Mouse (Mus musculus) thymus, postnatal 10 days (tissue): ENCODE results near the gene Cux1.

Experiments used
- DNase-seq, 2 experiments: peaks; one replicate each; pipeline ENCODE4 v3.0.0; 2021; ENCODE audit warnings: low spot score in 2 of 2

Cux1 gene

DNA sequence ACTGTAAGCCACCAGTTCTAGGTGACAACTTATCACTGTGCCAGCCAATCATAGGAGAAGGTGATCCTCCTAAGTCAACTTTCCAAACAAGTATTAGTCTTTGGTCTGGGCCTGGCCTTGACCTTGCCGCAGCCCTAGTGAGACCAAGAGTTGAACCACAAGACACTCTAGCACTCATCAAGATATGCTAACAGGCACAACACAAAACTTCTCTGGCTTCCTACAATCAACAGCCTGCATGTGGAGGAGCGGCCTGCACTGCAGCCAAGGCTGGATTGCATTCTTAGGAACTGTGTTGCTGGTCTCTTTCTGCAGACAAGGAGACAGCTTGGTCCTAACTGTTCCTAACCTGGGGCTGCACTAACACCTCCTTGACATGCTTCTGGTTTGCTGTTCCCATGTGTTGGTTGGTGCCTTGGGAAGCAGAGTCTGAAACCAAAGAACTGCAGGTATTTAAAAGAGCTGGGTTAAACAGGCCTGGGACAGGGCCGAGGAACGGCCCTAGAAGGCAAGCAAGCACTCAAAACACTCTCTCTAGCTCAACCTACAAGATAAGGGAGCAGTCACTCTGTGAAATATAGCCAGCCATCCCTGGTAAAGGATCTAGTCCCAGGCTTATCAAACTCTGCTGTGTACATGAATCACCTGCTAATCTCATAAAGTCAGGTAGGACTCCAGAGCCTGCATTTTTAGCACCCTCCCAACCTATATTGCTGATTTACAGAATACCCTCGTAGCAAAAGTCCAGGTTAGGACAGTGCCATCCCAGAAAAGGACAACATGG is 27.0 kb downstream of the Cux1 start:
- no peak for DNase-seq

DNA sequence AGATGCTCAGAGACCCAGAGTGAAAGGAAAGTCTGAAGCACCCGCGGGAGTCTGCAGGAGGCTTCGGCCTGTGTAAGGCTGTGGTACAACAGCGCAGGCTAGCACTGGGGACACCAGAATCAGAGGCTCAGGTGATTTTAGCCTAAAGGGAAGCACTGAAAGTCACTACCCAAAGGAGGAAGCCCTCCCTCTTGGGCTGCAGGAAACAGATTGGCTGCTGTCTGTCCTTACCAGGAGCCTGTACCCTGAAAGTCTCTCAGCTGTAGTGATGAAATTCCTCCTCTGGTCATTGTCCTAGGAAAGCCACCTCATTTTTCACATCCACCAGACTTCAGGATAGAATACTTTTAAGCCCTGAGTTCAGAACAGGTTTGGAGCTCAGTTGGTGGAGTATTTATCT is 30.5 kb downstream of the Cux1 start:
- no peak for DNase-seq

GRCm38 (mm10) chr5:136535976-136536725 is 31.1 kb downstream of the Cux1 start:
- DNase-seq = no peak

DNA sequence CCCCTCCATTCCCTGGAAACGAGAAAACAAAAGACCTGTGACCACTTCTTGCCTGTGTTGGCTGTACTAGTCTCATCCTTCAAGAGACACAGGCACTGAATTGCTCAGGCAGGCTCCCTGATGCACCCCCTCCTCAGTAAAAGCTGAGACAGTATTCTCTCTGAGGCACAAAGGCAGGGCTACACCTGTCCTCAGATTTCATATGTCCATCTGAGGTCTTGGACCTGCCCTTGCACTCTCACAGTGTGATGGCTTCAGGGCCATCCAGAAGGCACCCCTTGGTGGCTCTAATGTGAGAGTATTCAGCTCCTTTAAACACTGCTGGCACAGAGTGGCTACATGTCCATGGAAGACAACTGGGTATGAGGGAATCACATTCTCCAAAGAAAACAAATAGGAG is 32.1 kb downstream of the Cux1 start:
- no peak for DNase-seq

DNA sequence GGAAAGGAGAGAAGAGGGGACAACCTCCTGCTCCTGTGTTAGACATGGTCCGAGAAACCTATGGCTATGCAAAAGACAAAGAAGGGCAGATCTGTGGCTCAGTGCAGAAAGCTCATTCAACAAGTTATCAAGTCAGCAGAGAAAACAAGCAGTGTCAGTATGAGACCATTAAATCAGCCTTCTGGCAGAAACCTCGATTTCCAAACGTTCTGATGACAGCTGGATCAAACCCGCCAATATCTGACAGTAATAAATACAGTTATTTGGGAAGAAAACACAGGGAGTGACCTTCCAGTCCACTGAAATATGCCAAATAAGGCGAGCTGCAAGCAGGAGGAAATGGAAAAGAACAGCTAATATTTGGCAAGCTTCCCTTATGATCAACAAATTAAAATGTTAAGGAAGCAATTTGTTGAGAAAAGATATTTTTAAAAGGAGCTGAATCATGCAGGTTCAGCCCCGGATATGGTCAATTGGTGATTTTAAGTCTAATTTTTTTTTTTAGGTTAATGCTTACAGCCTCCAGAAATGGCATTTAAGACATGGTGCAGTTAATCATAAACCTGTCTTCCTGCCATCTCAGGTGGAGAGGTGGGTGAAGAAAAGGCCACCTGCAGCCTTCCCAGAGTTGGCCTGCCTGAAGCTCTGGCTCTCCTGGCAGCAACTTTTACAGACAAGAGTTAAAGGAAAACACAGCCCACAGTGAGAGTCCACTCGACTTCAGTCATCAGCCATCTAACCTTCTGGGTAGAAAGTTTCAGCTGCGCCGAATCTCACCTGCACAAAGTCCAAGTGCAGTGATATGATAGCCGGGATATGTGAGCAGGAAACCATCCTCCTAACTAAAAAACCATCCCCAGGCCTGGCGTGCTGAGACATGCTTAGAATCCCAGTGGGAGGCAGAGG is 33.7 kb downstream of the Cux1 start:
- no peak for DNase-seq

DNA sequence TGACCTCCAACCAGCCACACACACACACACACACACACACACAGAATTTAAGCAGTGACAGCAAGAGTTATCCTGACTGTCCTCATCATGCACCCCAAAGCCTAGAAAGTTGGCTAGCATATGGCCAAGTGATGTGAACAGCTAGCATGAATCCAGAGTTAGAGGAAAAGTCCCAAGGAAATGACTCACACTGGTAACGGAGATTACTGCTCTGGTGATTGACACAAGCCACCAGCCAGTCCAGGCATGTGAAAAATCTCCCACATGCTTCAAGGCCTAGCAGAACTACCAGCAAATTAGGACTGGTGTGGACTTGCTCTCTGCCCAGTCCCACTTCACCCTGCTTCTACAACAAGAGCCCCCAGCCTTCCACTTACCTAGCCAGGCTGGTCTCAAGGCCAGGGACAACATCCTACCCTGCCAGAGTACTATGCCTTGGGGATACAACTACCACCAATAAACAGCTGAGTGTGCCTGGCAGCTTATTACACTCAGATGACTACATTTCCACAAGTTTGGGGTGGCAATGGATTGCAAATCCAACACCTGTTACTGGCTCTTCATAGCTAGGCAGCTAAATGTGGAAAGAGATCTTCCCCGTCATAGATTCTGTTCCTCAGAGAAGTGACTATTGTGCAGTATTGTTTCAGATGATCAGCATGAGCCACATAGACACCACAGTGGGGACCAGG is 35.5 kb downstream of the Cux1 start:
- DNase-seq = no peak

DNA sequence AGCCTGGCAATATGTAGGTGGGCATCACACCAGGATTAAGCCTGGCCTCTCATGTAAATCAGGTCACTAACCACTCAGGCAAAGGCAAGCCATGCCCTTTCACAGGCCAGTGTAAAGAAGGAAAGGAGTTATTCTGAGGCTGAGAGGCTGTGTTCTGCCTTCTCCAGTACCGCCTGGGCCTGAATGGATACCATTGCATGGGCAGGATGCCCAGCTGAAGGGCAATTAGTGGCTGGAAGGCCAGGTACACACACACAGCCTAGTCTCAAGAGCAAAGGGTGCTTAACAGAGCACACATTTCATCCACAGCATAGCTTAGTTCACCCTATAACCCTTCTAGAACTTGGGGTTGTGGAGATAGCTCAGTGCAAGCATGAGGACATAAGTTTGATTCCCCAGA is 36.4 kb downstream of the Cux1 start:
- DNase-seq = no peak

DNA sequence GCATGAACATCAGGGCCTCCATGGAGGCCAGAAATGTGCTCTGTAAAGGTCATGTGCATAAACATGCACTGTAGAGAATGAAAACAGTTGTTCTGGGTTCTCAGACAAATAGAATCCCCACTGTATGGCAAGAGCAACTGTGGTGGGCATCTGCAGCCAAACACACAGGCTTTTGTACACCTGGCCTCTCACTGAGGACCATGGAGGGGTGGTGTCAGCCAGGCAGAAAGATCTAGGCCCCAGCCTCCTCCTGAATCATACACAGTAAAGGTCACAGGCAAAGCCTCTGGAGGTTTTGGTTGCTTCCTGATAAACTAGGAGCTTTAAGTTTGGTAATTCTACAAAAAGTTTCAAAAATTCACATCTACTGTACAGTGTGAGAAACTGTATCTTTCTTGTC is 38.1 kb downstream of the Cux1 start:
- no peak for DNase-seq

GRCm38 (mm10) chr5:136527871-136528270 is 39.4 kb downstream of the Cux1 start:
- no peak for DNase-seq

- no peak for DNase-seq
These were observed 40.8 kb downstream of the Cux1 start for GRCm38 (mm10) chr5:136526545-136526909.

DNA sequence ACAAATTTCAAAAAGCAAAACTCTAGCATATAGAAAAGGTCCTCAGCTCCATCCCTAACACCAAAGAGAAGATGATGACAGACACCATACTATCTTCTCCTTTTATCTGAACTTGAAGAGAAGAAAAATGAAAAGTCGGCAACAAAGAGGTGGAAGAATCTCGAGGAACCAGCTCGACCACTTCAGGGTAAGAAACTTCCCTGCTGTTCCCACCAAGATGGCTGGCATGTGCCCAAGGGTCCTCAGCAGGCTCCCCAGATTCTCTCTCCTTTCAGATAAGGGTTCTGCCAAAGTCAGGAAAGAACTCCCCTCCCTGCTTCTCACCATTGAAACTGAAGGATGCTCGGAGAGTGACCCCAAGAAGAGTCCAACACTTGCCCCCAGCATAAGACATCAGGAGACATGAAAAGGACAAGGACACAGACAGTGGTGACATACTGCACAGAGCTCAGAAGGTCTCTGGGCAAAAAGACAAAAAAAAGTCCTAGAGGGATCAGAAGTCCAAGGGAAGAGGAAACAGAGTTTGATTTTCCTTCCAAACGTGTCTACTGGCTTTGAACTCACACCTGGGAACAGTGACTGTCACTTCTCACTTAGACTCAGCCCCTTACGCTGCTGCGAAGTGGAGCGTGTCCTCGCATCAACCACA is 41.3 kb downstream of the Cux1 start:
- DNase-seq = no peak

GRCm38 (mm10) chr5:136522843-136523463 is 44.3 kb downstream of the Cux1 start:
- DNase-seq = no peak

DNA sequence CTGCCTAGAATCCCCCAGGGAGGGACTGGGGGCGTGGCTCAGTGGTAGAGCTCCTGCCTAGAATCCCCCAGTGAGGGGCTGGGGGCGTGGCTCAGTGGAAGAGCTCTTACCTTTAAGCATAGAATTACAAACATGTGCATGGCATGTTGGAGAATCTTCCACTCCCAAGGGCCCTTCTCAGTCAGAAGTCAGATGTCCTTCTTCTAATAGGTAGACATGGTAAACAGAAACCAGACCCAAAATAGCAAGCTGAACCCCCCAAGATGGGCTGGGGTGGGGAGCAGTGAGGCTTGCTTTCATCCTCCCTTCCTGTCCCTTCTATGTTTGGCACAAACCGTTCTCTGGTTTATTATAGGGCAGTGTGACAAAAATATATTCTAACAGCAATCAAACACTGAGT is 45.6 kb downstream of the Cux1 start:
- DNase-seq = no peak

DNA sequence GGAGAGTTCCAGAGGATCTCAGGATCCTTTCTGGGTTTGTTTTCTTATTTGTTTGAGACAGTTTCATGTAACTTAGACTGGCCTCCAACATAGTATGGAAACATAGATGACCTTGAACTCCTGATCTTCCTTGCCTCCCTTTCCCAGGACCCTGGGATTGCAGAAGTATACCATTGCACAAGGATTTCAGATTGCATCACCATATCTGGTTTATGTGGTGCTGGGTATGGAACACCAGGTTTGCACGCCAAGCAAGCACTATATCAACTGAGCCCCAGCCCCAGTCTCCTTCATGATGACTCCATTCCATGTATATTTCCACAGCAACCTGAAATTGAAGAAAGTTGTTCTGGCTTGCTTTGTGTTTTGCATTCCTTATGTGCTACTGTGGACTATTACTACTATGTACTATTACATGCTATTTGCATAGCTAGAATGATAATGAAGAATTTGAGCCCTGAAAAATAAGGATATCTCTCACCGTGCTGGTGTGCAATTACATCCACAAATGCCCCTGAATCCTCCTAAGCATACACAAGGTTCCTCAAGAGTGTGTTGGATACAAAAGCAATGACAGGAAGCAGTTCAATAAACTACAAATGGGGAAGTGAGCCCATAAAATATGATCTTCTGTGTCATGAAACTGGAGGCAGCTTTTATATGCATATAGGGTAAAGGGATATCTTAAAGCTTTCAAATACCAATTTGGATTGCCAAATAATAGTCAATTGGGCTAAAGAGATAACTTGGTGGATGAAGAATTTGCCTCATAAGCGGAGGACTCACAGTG is 48.4 kb downstream of the Cux1 start:
- DNase-seq = no peak

DNA sequence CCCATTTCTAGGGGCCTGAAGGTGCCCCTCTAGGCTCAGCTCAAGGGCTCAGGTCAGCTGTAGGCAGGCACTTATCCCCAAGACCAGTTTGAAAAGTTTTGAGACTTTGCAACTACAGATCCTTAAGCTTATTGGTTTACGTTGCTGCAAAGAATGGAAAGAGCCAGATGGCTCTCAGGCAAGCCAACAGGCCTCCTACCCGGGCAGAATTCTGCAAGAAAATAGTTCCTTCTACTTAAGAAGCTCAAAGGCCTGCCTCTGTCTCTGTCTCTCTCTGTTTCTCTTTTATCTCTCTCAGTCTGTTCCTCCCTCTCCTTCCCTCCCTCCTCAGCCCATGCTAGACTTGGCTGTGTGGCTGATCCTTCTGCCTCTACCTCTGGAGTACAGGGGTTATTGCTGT is 49.8 kb downstream of the Cux1 start:
- DNase-seq = no peak

- DNase-seq = no peak
These were observed 50.7 kb downstream of the Cux1 start for GRCm38 (mm10) chr5:136516593-136516992.

DNA sequence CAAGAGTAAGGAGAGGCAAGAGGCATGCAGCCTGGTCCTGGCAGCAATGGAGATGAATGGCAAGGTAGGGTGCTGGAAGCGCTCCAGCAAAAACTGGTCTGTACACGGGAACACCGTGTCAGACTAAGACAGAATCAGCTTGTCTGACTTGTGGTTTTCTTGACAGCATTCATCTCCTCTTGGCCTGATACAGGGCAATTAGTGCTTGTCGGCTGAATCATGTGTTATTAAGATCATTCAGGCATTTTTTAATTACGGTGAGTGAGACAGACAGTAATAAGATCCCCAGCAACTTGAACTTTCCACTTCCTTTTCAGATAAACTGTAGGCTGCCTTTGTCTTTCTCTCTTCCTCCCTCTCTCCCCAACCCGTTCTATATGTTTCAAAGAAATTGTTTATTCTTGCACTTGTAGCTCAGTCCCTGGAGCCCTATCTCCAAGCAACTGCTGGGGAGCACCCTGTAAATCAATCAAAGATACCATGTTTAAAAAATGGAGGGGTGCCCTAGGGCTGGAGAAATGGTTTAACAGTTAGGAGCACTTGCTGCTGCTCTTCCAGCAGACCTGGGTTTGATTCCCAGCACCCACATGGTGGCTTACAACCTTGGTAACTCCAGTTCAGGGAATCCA is 53.1 kb downstream of the Cux1 start:
- DNase-seq = no peak

DNA sequence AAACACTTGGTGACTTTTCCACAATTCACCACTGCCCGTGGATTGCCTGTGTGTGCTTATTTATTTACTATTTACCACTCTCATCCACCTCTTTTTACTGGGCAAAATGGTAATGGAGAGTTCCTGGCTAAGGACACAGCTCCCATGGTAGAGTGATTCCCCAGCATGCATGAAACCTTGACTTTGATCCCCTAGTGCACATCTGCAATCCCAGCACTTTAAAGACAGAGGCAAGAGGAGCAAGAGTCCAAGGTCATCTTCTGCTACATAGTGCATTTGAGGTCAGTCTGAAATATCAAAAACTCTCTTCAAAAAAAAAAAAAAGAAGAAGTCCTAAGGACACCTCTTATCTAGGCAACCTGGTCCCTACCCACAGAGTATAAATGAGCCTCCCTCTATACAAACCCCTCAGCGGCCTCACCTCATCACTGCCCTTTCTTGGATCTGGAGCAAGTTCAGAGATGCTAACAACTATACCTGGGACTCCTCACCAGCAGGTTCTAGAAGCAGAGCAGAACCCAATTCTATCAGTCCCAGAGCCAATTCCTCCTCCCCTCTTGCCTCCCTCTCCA is 55.1 kb downstream of the Cux1 start:
- no peak for DNase-seq

GRCm38 (mm10) chr5:136511378-136511777 is 55.9 kb downstream of the Cux1 start:
- no peak for DNase-seq
